Mouse (Mus musculus) lung, adult 10 weeks (tissue): Measurements from ENCODE around the gene Slc37a3. TPM values are rescaled to one million over a fixed set of nuclear protein-coding genes. Genes with fewer than 3 reads are reported as not detected.

Experiments
- polyA plus RNA-seq: library from polyadenylated mRNA; stranded (reverse); fragments of 350-450 nt; fragmentation: Illumina TruSeq; extraction: RNeasy Lipid Tissue Mini Kit (QIAGEN cat#74804); gene quantifications from one replicate; pipeline ENCODE4 v1.2.3, GENCODE M21; 2014; ENCODE audit warnings: low read depth, low replicate concordance; ENCODE audit not compliant: insufficient read depth

Slc37a3 gene
- polyA plus RNA-seq: 15.9 TPM

DNA sequence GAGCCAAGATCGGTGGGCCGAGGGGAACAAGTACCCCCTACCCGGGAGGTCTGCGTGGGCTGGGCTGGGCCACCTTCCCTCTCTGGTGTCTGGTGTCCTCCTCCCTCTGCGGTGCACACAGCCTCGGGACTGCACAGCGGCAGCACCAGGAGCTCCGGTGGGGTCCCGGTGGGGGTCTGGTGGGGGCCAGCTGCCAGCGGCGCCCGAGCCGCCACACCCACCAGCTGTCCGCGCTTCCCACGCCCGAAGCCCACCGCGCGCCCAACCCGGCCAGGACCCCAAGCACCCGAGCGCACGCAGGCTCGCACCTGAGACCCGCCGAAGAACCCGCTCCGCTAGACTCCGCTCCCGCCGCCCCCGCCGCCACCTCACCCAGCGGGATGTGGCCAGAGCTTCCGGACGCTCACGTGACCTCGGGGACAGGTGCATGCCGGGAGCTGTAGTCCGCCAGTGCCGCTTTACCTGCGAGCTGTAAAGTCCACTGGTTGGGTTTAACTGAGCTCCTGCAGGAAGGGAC, at the start of gene Slc37a3:
Gene Slc37a3, minus strand, starts transcription at position 365 of the 517 bp plus-strand sequence.

DNA sequence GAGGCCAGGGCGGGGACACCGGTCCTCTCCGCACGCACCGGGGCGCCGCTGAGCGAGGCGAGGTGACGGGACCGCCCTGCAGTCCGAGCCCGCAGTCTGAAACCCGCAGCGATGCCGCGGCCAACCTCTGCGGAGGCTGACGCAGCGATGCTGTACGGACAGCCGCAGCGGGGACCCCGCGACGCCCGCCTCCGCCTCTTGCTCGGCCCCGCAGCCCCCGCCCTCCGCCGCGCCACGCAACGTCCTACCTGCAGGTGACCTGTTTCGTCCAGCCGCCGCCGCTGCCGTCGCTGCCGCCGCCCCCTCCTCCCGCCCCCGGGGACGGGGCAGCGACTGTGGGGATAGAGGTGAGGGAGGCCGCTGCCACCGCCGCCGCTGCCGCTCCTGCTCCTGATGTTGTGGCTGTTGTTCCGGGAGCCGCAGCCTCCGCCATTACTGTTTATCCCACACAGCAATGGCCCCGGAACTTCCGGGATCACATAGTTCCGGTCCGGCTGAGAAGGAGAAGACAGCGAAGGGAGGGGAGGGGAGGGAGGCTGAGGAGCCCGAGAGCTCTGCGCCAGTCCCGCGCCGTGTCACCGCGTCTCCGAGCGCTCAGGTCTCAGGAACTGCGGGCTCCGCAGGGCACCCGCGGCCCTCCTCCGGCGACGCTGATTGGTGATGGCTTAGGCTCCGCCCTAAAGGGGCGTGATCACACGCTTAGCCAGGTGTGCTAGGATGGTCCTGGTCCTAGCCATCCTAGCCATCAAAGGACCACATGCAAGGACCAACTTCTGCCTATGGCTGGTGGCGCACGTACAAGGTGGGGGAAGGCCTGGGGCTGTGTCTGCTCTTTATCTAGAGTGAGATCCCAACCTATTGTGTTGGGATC, 42.6 kb upstream of the Slc37a3 start, which contains the start of gene Mkrn1:
Gene Mkrn1, minus strand, starts transcription at position 612 of the 871 bp plus-strand sequence.

DNA sequence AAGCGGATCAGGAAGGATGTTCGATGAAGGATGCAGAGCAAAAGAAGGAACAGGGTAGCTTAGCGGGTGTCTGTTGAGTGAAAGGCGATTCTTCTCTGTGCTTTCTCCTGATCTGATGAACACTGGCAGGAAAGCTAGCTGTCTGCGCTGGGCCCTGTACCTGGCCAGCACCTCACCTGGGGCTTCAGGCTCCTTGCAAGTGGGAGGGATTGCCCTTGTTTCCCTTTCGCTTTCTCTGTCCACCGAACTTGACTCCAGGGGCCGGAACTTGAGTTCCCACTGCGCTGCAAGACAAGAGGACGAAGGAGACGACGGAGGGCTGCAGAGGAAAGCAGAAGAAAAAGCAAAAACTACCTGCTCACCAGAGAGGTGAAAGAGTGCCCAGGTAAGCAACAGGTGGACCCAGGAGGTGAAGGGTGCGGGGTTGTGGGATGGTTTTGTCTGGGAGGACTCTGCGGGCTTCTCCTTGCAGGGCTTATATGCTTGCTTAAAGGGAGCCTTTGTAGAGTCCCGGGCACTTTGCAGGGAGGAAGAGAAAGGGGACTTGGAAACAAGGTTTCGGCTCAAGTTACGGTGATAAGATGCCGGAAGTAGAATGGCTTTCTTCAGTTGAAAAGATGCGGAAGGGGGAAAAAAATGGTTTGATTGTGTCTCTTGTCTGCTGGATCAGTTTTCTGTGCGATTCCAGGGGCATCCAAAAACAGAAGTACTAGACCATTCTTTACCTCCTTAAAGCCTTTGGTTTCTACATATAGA, 3.8 kb upstream of the Slc37a3 start, which contains the start of gene Rab19:
Gene Rab19, plus strand, starts transcription at position 51 of the 756 bp plus-strand sequence.

Other genes with a start within 250 kb of the Slc37a3 start
- gene Kdm7a, start 170.9 kb downstream of the Slc37a3 start, polyA plus RNA-seq: 4.2 TPM
- gene Rab19, start 3.5 kb upstream of the Slc37a3 start, polyA plus RNA-seq: 7.9 TPM
- 53.3 TPM for gene Mkrn1, start 42.8 kb upstream of the Slc37a3 start, polyA plus RNA-seq
- gene Dennd2a, start 180.2 kb upstream of the Slc37a3 start, polyA plus RNA-seq: 8.2 TPM
- 13.5 TPM for gene Adck2, start 196.2 kb upstream of the Slc37a3 start, polyA plus RNA-seq
- 1.8 TPM for gene Gm42420, start 208.1 kb upstream of the Slc37a3 start, polyA plus RNA-seq
- gene Ndufb2, start 214.9 kb upstream of the Slc37a3 start, polyA plus RNA-seq: 196 TPM